Mouse (Mus musculus) large intestine, adult 2 months (tissue): ENCODE data around the gene Rnf126. TPM values are rescaled to one million over a fixed set of nuclear protein-coding genes. Genes with fewer than 3 reads are reported as not detected.
A peak's percentile ranks its signal among the peaks of the same experiment; 100 is the strongest.
"Not testable (repeated sequence)": the region's sequence is repeated elsewhere in the genome, so short reads cannot be mapped to it uniquely, and the experiment has no call there.

Source experiments
- DNase-seq: peaks from one replicate; pipeline ENCODE4 v3.0.0-alpha.2; 2012; ENCODE audit warnings: low read depth, low spot score
- WGBS: fragments of 180-500 bp; shearing (Covaris S2); methylation state at CpG from one replicate; pipeline ENCODE4 v1.1.7; 2018; 5-methylcytosine and 5-hydroxymethylcytosine counted together
- polyA plus RNA-seq: library from polyadenylated mRNA; depleted of rRNA; stranded (reverse); fragments of >200 nt; gene quantifications from 2 replicates; pipeline ENCODE4 v1.2.3, GENCODE M21; 2012

The Rnf126 gene
- polyA plus RNA-seq, 1 experiment, result 119 TPM

DNA sequence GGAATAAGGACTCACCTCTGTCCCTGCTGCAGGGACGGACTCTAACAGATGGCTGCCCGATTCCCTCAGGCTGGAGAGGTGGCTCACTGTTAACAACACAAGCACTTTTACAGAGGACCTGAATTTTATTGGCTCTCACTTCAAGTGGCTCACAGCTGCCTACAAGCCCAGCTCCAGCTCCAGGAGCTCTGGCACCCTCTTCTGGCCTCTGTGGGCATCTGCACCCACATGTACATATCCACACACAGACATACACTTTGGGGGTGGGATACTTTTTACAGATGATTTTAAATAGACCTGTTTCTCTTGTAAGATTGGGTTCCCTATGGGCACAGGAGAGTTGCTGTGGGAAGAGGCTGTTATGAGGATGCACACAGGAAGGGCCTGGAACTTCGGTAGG, 5.6 kb upstream of the Rnf126 start:
- WGBS, result 92% methylated on average over 3 of the region's 3 CpGs

DNA sequence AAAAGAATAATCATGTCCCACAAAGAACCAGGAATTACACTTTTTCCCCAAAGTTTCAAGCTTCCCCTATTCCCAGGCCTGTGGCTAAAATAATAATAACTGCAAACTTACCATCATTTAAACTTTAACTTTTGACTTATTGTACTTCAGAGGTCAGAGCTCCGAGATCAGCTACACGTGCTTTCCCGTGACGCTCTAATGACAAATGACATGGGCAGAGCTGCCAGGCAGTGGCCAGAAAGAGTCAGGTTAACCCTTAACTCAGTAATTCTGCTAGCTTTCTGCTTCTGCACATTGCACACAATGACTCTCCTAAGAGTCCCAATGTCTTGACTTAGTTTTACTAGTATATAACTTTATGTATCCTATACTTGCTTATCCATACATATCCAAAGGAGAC, 2.6 kb upstream of the Rnf126 start:
- WGBS, result 92% methylated on average over 4 of the region's 4 CpGs
- DNase-seq, result no peak

More for the DNA sequence above, 5.6 kb upstream of the Rnf126 start:
- DNase-seq, result no peak

DNA sequence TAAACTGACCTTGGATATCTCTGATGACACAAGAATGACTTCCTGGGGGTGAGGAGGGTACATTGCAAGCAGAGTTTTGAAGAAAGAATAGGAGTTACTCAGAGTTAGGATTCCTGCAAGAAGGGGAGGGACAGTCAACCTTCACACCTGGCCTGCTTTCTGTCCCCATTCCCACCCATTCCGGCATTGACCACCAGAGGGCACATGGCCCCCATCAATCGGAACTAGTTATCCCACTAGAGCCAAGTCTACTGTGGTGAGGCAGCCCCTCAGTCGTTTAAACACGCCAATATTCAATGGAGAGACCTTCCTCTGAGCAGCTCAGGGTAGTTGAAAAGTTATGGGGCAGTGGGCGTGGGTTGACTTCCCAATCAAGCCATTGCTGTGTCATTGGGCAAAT, 1.6 kb upstream of the Rnf126 start:
- no peak for DNase-seq
- 5% methylated on average over 5 of the region's 5 CpGs for WGBS

DNA sequence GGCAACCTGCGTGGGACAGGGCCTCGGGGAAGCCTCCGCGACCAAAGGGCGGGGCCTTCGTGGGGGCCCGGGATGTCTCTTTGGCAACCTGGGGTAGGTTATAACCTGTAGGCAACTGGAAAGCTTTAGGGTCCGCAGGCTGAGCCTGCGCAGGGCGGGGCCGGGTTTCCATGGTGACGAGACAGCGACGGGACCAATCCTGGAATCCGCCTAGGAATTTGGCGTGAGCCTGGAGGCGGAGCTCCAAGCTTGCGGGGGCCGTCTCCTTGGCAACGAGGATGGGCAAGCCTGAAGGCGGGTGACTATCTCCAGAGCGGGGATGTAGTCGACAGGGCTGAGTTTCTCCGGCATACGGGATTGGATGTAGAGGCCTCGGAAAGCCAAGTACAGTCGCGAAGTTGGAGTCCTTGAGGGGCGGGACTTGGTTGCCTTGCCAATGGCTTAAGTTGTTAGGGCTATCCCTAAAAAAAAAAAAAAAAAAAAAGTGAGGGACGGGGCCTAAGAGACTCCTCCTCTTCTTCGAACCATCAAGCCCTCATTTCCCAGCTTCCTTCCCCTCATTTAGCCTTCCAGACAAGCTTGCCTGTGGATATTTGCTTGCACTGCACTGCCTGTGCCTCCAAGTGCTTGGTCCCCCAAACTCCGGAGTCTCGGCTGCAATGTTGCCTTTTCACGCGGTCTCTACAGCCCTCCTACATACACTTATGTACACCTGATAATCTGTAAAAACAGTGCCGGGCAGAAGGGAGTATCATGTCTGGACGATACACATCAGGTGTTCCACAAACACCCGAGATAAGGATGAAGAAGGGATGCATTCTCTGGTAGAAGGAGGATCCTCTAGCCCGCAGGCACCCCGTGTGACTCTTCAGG, 856 bp upstream of the Rnf126 start:
- 8% methylated on average over 40 of the region's 40 CpGs for WGBS

DNA sequence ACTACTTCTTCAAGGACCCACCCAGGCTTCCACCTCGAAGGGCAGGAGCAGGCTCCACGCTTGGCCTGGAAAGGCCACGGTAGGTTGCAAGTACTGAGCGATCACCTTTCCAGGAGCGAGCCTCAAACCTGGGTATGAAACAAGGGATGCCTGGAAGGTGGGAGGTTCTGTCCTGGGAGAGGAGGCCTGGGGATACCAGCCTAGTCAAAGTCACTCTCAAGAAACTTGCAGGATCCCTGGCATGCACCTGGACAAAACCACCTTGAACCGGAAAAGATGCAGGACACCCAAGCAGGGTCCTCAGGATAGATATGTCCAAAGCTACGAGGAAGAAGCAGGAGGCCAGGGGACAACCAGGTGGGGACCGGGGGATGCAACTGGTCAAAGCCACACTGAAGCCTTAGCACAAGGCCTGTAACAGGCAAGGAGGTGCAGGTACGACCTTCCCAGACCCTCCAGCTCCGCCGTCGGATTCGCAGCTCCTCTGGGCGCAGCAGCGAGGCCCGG, 698 bp downstream of the Rnf126 start:
- 2% methylated on average over 16 of the region's 16 CpGs for WGBS
- DNase-seq, result no peak

More for the DNA sequence above, 856 bp upstream of the Rnf126 start:
- DNase-seq, result no peak

DNA sequence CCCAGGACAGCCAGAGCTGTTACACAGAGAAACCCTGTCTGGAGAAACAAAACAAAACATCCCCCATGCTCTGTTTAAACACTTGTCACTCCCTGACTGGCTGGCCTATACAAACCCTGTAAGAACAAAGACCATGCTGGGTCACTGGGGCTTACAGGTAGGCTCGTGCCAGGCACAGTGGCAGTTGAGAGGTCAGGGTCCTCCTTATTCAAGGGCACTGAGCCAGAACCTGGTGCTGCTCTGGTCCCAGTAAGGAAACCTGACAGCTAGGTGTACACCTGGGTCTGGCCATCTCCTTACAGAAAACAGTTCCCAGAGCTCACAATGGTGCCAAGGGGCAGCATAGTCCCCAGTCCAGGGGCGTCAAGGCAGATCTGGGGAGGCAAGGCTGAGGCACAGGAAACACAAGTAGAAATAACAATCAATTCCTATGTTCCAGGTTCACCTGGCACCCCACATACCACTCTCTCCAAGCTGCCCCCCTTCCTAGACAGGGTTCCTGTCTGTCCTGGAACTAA, 1.5 kb downstream of the Rnf126 start:
- WGBS, result 39% methylated on average over 2 of the region's 2 CpGs
- DNase-seq, result no peak

DNA sequence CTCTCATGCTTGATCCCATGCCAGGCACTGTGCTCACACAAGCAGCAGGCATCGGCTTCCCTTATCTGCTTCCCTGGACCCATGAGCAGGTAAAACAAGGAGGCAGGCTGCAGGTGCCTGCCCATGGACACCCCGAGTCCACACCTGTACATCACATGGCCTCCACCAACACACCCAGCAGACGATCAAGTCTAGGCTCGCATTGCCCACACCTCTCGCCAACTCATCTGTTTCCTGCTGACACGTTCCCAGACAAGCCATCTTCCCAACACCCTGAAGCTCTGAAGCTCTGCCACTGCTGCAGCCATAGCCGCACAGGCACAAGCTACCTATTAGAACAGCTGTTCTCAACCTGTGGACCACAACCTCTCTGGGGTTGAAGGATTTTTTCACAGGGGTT, 2.5 kb downstream of the Rnf126 start:
- DNase-seq, result no peak
- 37% methylated on average over 7 of the region's 7 CpGs for WGBS

DNA sequence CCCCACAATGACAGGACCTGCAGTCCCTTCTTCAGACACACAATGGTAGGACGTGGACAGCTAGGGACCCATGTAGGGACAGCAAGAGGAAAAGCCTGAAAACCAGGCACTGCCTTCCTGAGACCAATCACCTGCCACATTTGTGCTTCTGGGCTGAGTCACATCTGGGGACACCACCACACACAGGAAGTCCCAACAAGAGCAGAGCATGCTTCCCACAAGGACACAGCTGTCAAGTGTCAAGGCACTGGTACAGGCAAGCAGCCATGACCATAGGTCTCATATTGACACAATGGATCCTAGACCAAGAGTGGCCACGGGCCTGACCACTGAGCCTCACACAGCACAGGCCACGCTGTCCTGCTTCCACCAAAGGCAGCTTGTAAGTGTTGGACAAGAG, 3.9 kb downstream of the Rnf126 start:
- WGBS, result 78% methylated on average over 3 of the region's 3 CpGs
- no peak for DNase-seq

DNA sequence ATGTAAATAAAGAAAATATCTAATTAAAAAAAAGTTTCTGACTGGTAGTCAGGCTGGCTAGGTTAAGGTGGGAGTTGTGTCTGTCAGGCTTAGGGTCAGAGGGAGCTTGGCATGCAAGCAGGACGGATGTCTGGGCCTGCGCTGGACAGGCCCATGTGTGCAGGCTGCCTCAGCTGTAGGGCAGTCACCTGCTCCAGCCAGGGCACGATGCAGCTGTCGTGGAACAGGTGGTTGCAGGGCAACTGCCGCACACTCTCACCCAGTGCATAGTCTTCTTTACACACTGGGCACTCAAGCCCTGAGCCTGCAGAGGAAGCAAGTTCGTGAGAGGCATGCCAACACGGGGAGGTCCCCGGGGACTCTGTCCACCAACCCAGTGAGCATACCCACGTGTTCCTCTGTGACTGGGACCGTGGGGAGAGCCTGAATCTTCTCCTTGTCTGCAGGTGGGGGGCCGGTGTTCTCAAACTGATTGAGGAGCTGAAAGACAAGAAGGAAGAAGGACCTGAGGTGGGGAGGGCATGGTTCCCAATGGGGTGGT, 6.1 kb downstream of the Rnf126 start:
- DNase-seq, result no peak
- WGBS, result 90% methylated on average over 11 of the region's 11 CpGs

DNA sequence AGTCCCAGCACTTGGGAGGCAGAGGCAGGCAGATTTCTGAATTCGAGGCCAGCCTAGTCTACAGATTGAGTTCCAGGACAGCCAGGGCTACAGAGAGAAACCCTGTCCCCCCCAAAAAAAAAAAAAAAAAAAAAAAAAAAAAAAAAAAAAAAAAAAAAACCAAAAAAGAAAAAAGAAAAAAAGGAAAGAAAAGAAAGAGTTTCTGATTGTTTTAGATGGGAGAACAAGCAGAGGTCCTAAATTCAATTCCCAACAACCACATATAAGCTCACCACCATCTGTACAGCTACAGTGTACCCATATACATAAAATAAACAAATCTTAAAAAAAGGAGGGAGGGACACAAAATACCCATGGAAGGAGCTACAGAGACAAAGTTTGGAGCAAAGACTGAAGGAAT, 7.1 kb downstream of the Rnf126 start:
- not testable (repeated sequence) for DNase-seq
- 96% methylated on average over 1 of the region's 1 CpGs for WGBS

DNA sequence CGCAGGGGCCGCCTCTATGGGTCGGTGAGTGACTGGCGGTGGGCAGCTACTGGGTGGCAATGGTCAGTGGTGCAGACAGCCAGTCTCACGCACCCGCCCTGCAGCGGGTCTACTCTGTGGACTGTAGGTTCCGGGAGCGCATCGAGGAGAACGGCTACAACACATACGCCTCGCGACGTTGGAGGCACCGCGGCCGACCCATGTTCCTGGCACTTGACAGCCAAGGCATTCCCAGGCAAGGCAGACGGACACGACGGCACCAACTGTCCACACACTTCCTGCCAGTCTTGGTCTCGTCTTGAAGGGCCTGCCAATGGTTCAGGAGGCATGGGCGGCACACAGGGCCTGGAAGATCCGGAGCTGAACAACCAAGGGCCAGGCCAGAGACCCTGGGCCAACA, 10.1 kb downstream of the Rnf126 start:
- DNase-seq, result no peak
- 88% methylated on average over 24 of the region's 24 CpGs for WGBS

DNA sequence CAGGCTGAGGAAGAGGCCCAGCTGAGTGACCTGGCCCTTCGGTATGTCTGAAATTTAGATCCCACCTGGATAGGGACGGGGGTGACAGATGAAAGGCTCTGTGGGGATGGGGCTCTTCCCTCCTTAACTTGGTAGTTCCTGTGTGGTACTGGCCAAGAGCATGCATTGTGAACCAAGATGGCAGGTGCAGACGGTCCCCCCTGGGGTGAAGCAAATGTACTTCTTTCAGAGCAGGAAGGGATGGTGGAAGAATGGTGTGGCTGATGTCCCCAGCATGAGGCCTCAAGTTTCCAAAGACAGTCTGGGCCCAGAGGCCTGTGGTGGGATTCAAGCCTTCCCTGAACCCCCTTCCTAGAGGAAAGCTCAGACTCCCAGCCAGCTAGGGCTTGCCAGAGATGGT, 10.9 kb downstream of the Rnf126 start:
- 88% methylated on average over 3 of the region's 3 CpGs for WGBS
- DNase-seq, result no peak

DNA sequence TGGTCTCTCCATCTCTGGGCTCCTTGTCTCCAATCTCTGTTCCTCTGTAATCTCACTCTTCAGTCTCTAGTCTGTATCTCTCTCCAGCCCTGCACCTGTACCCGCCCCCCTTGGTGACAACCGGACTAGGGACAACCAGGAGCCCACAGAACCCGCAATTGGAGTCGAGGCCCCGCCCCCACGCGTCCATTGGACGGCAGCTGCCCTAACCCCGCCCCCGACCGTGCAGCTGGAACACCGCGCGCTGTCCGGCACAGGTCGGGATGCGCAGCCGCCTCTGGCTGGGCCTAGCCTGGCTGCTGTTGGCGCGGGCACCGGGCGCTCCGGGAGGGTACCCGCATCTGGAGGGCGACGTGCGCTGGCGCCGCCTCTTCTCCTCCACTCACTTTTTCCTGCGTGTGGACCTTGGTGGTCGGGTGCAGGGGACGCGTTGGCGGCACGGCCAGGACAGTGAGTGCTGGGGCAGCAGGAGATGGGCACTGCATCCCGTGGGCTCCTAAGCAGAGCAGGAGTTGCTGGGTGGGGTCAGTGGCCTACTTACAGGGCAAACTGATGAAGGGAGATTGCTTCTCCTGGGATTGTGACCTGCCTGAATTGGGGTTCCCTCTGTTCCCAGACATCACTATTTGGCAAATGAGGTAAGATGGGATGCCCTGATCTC, 11.8 kb downstream of the Rnf126 start, which contains the start of gene Fgf22:
Gene Fgf22, plus strand, starts transcription at position 221 of the 661 bp plus-strand sequence.
- 3% methylated on average over 36 of the region's 36 CpGs for WGBS
- DNase-seq, result no peak

DNA sequence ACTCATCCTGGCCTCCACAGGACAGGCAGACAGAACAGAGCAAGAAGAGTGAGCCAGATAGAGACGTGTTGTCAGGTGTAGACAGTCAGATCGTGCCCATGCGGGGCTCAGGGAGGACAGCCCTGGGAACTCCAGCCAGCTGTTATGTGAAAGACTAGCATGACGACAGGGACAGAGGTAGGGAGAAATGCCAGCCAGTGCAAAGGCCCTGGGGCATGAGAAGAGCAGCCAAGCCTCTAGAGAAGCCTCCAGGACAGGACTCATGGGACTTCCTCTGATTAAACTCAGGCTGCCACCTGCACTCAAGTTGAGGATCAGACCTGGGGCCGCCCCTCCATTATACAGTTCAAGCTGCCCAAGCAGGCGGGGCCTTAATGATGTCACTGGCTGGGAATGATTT, 18.3 kb downstream of the Rnf126 start:
- 77% methylated on average over 6 of the region's 6 CpGs for WGBS
- DNase-seq, result no peak

DNA sequence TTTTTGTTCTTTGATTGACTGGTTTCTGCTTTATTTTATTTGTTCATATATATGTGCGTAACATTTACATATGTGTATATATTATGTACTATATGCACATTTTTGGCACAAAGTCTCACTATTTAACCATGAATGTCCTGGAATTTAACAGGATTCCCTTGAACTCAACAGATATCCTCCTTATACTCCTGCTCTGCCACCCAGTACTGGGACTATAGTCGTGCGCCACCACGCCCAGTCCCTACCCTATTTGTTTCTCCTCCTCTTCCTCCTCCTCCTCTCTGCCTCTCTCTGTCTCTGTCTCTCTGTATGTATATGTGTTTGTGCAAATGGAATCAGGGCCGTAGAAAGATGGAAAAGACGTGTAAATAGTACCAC, 20.0 kb downstream of the Rnf126 start:
- 14% methylated on average over 6 of the region's 6 CpGs for WGBS
- DNase-seq, result no peak

DNA sequence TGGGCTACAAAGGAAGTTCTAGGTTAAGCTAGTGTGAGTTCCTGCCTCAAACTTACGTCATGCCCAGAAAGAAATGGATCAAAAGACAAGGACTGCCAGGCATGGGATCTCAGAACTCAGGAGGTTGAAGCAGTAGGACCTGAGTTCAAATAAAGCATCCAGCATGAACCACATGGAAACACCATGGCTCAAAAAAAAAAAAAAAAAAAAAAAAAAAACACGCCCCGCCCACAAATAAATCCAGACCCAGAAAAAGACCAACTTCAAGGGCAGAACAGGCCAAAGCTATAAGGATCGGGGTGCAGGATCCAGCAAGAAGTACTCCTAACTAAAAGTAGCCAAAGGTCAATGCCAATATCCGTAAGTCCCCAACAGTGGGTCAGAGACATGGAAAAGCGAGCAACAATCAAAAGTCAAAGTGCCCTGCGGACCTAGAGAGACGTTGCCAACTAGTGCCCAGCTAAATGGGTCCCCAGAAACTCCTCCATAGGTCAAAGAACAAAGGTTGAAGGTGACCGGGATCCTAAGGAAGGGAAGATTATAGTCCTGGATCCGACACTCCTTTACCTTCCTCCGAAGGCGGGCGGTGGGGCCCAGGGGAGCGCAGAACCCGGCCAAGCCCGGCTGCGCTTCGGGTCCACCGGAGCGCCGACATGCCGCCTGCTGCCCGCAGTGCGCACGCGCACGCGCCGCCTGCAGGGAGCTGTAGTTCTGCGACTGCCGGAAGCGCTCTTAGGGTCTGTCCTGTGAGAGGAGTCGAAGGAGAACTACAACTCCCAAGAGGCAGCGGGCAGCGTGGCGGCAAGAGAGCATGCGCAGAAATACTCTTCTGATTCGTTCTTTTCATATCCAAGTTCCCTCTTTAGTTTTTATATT, 20.6 kb downstream of the Rnf126 start, which contains the start of gene Polrmt:
Gene Polrmt, minus strand, starts transcription at position 684 of the 876 bp plus-strand sequence.
- WGBS, result 2% methylated on average over 38 of the region's 38 CpGs

DNA sequence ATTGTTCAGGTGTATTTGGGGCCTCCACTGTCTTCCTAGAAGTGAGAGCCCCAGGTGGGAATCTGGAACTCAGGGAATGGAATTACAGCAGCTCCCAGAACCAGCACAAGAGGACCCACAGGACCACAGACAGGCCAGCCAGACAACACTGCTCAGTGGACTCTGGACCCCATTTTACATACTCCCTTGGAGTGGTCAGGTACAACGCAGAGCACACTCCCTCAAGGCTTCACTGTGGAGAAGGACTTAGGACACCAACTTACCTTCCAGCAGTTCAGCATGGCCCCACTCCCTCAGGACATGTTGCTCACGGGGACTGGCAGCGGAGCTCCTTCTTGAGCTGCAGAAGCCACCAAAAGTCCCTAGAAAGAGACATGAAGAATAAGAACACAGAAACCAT, 21.3 kb downstream of the Rnf126 start:
- WGBS, result 74% methylated on average over 3 of the region's 3 CpGs
- no peak for DNase-seq

More for the DNA sequence above, 20.6 kb downstream of the Rnf126 start, which contains the start of gene Polrmt:
- DNase-seq, result peak; percentile 92

DNA sequence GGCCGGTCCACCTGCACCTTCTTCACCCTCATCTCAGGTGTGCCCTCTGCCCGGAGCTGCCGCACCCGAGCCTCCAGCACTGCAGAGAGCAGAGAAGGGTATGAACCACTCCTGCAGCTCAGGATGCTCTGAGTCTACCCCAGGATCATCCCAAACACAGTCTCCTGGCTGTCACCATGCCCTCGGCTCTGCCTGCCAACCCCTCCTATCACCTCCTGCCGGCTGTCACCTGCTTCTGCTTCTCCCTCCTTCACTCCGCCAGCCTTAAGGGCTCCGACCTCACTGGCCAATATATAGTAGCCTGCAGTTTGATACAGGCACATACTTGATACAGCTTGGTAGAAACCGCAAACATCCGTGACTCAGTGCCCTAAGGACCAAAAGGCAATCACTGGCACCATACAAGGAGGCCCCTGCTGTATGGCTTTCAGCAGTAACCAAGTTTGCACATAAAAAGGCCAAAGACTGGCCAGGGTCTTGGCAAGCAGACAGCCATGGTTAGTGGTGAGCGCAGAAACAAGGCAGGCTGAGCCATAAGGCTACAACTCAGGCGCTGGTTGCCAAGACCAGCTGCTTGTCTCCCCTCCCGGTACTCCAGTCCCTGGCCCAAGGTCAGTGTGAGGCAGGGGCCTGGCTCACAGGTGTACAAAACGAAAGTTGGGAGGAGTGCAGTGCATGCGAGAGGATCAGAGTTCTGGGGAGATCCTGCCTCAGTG, 22.9 kb downstream of the Rnf126 start:
- 94% methylated on average over 15 of the region's 15 CpGs for WGBS
- DNase-seq, result no peak

DNA sequence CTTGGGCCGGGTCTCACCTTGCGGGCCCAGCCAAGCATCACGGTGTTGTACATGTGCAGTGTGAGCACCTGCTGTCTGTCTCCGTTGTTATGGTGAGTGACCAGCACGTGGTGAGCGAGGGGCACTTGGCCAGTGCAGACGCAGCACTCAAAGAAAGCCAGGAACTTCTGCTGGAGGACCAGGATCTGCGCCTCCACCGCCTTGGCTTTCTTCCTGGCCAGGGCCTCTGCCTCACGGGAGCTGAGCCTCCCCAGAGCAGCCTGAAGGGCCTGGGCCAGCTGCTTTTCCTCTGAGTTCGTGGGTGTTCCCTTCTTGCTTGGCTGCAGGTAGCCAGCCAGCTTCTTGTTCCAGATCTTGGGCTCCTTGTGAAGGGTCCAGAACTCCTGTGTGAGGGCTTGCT, 23.6 kb downstream of the Rnf126 start:
- DNase-seq, result no peak

More for the DNA sequence above, 23.6 kb downstream of the Rnf126 start:
- 90% methylated on average over 11 of the region's 11 CpGs for WGBS
